Mouse (Mus musculus) midbrain, postnatal 0 days (tissue): Measurements from ENCODE around the gene Zfpm1. TPM values are rescaled to one million over a fixed set of nuclear protein-coding genes. Genes with fewer than 3 reads are reported as not detected.
"Not testable (repeated sequence)": the region's sequence is repeated elsewhere in the genome, so short reads cannot be mapped to it uniquely, and the experiment has no call there.

Experiments
- ATAC-seq: fragments of 200-750 bp; cut with Nextera tagmentation; 2 replicates; pipeline ENCODE4 v1.8.0; 2017; ENCODE audit warnings: moderate number of reproducible peaks, mild to moderate bottlenecking, moderate TSS enrichment, moderate library complexity; ENCODE audit not compliant: low FRiP score
- DNase-seq: peaks from one replicate; pipeline ENCODE4 v3.0.0-alpha.2; 2015; ENCODE audit warnings: low spot score
- H3K27ac ChIP-seq: fragments of 300-500 bp; sonication (generic); 2 replicates; pipeline ENCODE4 v1.5.1; 2014; ENCODE audit warnings: low read depth, mild to moderate bottlenecking, low read length, mixed read lengths
- H3K27me3 ChIP-seq: fragments of 300-500 bp; sonication (generic); 2 replicates; pipeline ENCODE4 v1.6.1; 2014; ENCODE audit warnings: low read length, control low read depth, mixed read lengths; ENCODE audit not compliant: insufficient read depth
- H3K36me3 ChIP-seq: fragments of 300-500 bp; sonication (generic); 2 replicates; pipeline ENCODE4 v1.6.1; 2014; ENCODE audit warnings: low read length, control low read depth, mixed read lengths; ENCODE audit not compliant: insufficient read depth
- H3K4me1 ChIP-seq: fragments of 300-500 bp; sonication (generic); 2 replicates; pipeline ENCODE4 v1.6.1; 2014; ENCODE audit warnings: mild to moderate bottlenecking, control low read depth, antibody characterized with exemption, low read length, mixed read lengths; ENCODE audit not compliant: insufficient read depth
- H3K4me2 ChIP-seq: fragments of 300-500 bp; sonication (generic); 2 replicates; pipeline ENCODE4 v1.6.1; 2014; ENCODE audit warnings: low read depth, mild to moderate bottlenecking, low read length, mixed read lengths; ENCODE audit not compliant: poor library complexity, severe bottlenecking
- H3K4me3 ChIP-seq: fragments of 300-500 bp; sonication (generic); 2 replicates; pipeline ENCODE4 v1.5.1; 2014; ENCODE audit warnings: low read depth, mild to moderate bottlenecking, low read length, moderate library complexity
- H3K9ac ChIP-seq: fragments of 300-500 bp; sonication (generic); replicated peaks from 2 replicates; pipeline ENCODE4 v1.6.1; 2014; ENCODE audit warnings: mild to moderate bottlenecking, low read length, moderate library complexity, mixed read lengths; ENCODE audit not compliant: poor library complexity, severe bottlenecking
- H3K9me3 ChIP-seq: fragments of 300-500 bp; sonication (generic); 2 replicates; pipeline ENCODE4 v1.6.1; 2016; ENCODE audit warnings: low read length, control low read depth
- CTCF ChIP-seq: IDR thresholded peaks from 2 replicates; pipeline ENCODE4 v1.5.1; 2016; ENCODE audit warnings: antibody characterized with exemption, mild to moderate bottlenecking
- WGBS: fragments of 180-500 bp; shearing (Covaris S2); extraction: QIAGEN DNeasy Blood & Tissue Kit; methylation state at CpG from one replicate; pipeline ENCODE4 v1.1.7; 2014; 5-methylcytosine and 5-hydroxymethylcytosine counted together
- polyA plus RNA-seq: library from polyadenylated mRNA; unstranded; fragments of >200 nt; fragmentation: Nextera tagmentation; extraction: Ambion mirVana; gene quantifications from 2 replicates; pipeline ENCODE4 v1.2.1, GENCODE M21; 2015
- total RNA-seq: library from RNA; depleted of rRNA; stranded (reverse); fragments of >200 nt; gene quantifications from 2 replicates; pipeline ENCODE4 v1.2.3, GENCODE M21; 2014

The Zfpm1 gene
- total and polyA plus RNA-seq, 2 experiments from 2014 or later = 1.2 to 28.6 TPM

DNA sequence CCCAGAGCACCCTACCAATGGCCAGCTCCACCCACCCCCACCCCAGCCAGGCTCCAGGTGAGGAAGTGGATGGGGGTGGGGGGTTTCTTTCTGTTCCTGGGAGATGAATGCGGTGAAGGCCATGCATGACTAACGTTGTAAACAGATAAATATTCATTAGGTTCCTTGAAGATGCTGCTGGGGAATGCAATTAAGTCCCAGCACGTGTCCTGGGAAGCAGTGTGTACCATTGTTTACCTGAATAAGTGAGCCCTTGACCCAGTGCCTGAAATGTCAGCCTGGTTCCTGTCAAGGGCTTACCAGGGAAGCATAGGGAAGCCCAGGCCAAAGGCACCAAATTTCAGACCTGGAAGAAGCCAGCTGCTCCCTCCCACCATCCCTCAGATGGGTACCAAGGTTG lies 38.6 kb downstream of the Zfpm1 start:
- H3K36me3 ChIP-seq = no peaks in the 10 kb centered on the region
- H3K4me2 ChIP-seq = no peak overlapping the region
- DNase-seq (no peak), ATAC-seq (no peak)
- H3K27me3 ChIP-seq = no peaks in the 10 kb centered on the region
- peaks cover 4% of the 10 kb centered on the region; the same call in 1 of the 2 replicates for H3K4me1 ChIP-seq
- TF ChIP-seq CTCF = no peak
- no peak overlapping the region for H3K9ac ChIP-seq
- H3K4me3 ChIP-seq = no peak overlapping the region
- WGBS = 16% methylated on average over 3 of the region's 3 CpGs
- no peaks in the 10 kb centered on the region for H3K9me3 ChIP-seq
- H3K27ac ChIP-seq = no peak overlapping the region

DNA sequence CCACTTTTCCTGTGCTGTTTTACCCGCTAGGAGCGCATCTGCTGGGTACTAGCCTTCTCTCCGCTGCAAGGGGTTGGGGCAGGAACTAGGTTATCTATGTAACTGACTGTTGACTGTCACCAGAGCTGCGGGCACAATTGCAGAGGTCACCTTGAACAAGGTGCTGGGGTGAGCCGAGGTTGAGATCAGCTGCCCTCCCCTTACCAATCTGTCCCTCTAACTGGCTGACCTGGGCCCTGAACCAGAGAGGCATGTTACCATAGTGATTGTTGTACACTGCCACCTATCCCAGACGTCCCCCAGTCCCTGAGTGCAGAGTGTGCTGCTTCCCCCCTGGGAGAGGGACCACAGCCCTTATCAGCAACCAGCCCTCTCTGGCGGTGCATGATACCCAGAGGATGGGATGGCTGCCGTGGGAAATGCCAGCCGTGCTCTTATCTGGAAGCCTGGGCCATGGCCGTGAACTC lies 39.5 kb downstream of the Zfpm1 start:
- DNase-seq (no peak), ATAC-seq (no peak)
- H3K9me3 ChIP-seq = no peaks in the 10 kb centered on the region
- H3K36me3 ChIP-seq = no peaks in the 10 kb centered on the region
- H3K4me2 ChIP-seq = no peak overlapping the region
- 63% methylated on average over 10 of the region's 10 CpGs for WGBS
- no peak overlapping the region for H3K4me3 ChIP-seq
- TF ChIP-seq CTCF = no peak
- H3K27me3 ChIP-seq = no peaks in the 10 kb centered on the region
- no peak overlapping the region for H3K27ac ChIP-seq
- 0 out of 2 replicates have a peak overlapping the region, but pooled peaks have one; percentile 24 for H3K9ac ChIP-seq
- peaks cover 7% of the 10 kb centered on the region; the same call in 1 of the 2 replicates for H3K4me1 ChIP-seq

DNA sequence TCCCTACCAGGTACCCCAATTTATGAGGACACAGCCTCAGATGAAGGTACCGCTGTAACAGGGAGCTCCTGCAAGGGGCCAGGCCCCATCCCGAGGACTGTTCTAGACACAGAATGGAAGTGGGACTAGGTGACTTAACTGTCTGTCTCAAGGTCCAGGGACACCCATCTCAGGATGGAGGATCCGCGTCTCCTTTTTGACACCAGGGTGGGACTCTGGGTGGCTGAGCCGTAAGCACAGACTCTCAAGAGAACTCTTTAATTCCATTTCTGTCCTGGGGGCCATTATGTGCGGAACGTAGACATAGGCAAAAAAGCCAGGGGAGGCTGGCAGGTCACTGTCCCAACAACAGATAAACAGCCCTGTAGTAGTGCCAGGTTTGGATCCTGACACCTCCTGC lies 40.2 kb downstream of the Zfpm1 start:
- WGBS = 93% methylated on average over 7 of the region's 7 CpGs
- Histone ChIP-seq H3K9me3 (no peaks in the 10 kb centered on the region), H3K4me1 (peaks cover 7% of the 10 kb centered on the region; the same call in 1 of the 2 replicates), H3K27me3 (no peaks in the 10 kb centered on the region), H3K27ac (no peak overlapping the region), H3K4me3 (no peak overlapping the region), H3K9ac (no peak overlapping the region), H3K36me3 (no peaks in the 10 kb centered on the region), H3K4me2 (no peak overlapping the region)
- no peak for TF ChIP-seq CTCF
- DNase-seq = no peak
- no peak for ATAC-seq

DNA sequence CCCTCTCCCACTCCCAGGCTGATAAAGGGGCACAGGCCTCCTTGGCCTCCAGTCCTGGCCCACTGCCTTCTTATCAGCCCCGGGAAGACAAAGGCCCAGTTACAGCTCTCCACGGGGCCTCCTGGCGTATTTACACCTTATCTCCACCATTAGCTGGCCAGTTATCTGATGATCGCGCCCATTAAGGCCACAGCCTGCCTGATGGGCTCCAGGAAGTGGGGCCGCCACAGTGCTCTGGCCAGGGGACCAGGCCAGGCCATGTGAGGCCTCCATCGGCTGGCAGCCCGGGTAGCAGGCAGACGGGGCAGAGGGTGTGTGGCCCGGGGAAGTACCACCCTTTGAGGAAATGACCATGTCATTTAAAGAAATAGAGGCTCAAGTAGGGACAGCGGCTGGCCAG lies 40.9 kb downstream of the Zfpm1 start:
- 65% methylated on average over 11 of the region's 11 CpGs for WGBS
- H3K4me3 ChIP-seq = no peak overlapping the region
- DNase-seq (no peak), ATAC-seq (no peak)
- H3K27ac ChIP-seq = no peak overlapping the region
- H3K4me2 ChIP-seq = no peak overlapping the region
- no peak overlapping the region for H3K9ac ChIP-seq
- H3K4me1 ChIP-seq = peaks cover 7% of the 10 kb centered on the region; the same call in 1 of the 2 replicates
- no peaks in the 10 kb centered on the region for H3K9me3 ChIP-seq
- no peak for TF ChIP-seq CTCF
- H3K36me3 ChIP-seq = no peaks in the 10 kb centered on the region
- no peaks in the 10 kb centered on the region for H3K27me3 ChIP-seq

DNA sequence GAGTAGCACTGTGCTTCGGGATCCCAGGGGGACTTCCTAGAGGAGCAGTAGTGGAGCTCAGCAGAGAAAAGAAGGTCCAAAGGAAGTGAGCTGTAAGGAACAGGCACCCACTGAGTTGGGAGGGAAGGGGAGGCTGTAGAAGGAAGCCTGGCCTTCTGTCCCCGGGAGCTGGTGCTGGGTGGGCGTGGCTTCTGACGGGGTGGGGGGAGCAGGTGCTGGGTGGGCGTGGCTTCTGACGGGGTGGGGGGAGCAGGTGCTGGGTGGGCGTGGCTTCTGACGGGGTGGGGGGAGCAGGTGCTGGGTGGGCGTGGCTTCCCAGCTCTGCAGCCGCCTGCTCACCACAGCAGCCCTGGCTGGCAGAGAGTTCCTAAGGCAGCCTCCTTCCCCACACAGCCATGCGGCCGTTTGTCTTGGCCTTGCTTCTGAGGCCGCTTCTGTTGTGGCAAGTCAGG lies 42.0 kb downstream of the Zfpm1 start:
- not testable (repeated sequence) for H3K9me3 ChIP-seq, H3K27me3 ChIP-seq, ATAC-seq, H3K4me1 ChIP-seq, H3K4me3 ChIP-seq, H3K27ac ChIP-seq, H3K9ac ChIP-seq, H3K36me3 ChIP-seq, H3K4me2 ChIP-seq, DNase-seq
- WGBS = 12% methylated on average over 11 of the region's 13 CpGs

DNA sequence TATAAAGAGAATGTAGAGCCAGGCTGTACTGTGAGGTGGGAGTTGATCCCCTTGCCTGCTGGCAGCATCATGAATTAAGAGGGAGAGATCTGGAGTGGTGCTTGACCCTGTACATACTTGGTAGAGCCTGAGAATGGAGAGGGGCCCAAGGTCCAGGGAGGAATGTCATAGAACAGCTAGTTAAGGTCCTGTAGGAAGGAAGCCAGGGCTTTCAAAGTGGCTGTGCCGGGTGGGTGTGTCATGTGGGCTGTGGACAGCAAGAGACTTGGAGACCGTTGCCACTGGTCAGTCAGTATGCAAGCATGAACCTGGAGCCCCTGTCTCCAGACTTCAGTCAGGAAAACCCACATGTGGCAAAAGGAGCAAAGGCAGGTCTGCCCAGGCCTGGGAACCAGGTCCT lies 43.3 kb downstream of the Zfpm1 start:
- Histone ChIP-seq H3K4me1 (peaks cover 7% of the 10 kb centered on the region; the same call in 1 of the 2 replicates), H3K9me3 (no peaks in the 10 kb centered on the region), H3K4me2 (no peak overlapping the region), H3K27ac (no peak overlapping the region), H3K27me3 (no peaks in the 10 kb centered on the region), H3K9ac (no peak overlapping the region), H3K4me3 (no peak overlapping the region), H3K36me3 (no peaks in the 10 kb centered on the region)
- ATAC-seq (no peak), DNase-seq (no peak)
- no peak for TF ChIP-seq CTCF
- 69% methylated on average over 2 of the region's 2 CpGs for WGBS
